Mouse (Mus musculus): ENCODE measurements around the gene Xcr1. TPM values are rescaled to one million over a fixed set of nuclear protein-coding genes. Genes with fewer than 3 reads are reported as not detected.

The Xcr1 gene
- polyA plus RNA-seq, 1 experiment from 2014 or later: 0.05 TPM

DNA sequence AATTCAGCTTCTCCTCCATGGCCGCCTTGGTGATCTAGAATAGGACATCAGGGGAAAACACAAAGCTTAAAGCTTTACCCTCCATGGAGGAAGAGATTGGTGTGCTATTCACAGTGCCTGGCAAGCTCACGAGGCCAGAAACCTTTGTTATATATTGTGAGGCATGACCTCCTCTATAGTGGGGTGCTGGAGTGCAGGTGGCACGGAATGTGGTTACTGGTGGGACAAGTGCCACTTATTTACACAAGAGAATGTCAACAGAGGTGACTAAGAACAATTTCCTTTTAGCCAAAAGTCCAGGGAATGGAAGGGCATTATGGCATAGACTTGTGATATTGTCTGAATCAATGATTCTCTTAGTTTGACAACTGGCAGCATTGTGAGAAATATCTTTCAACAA lies 35.2 kb downstream of the Xcr1 start:
- no peaks in the 10 kb centered on the region; the same call in 1 of the 2 replicates for H3K4me1 ChIP-seq (replicated peaks; ENCODE audit: control insufficient read depth, insufficient read depth, low read length)
- peaks cover 40% of the 10 kb centered on the region for H3K36me3 ChIP-seq (ENCODE audit: control insufficient read depth, insufficient read depth, low read length)
- WGBS: 60% methylated on average over 3 of the region's 3 CpGs
- H3K4me3 ChIP-seq (ENCODE audit: low read length): no peak overlapping the region
- H3K4me2 ChIP-seq (ENCODE audit: low read depth, low read length): no peak overlapping the region
- no peak overlapping the region for H3K9ac ChIP-seq (ENCODE audit: low read length)
- no peaks in the 10 kb centered on the region for H3K27me3 ChIP-seq (ENCODE audit: control insufficient read depth, insufficient read depth, low read depth, low read length)
- H3K9me3 ChIP-seq (ENCODE audit: control insufficient read depth, low read length): no peaks in the 10 kb centered on the region
- ATAC-seq (ENCODE audit: low read depth): peak; percentile 80
- H3K27ac ChIP-seq (ENCODE audit: low read length): peak overlapping the region; percentile 42; the same call in 1 of the 2 replicates

GRCm38 (mm10) chr9:123818601-123819000 lies 43.2 kb downstream of the Xcr1 start:
- peaks cover 22% of the 10 kb centered on the region; the same call in 1 of the 2 replicates for H3K36me3 ChIP-seq (ENCODE audit: control insufficient read depth, insufficient read depth, low read length)
- no peak overlapping the region for H3K27ac ChIP-seq (ENCODE audit: low read length)
- no peak for ATAC-seq (ENCODE audit: low read depth)
- H3K27me3 ChIP-seq (ENCODE audit: control insufficient read depth, insufficient read depth, low read depth, low read length): no peaks in the 10 kb centered on the region
- H3K4me3 ChIP-seq (ENCODE audit: low read length): no peak overlapping the region
- WGBS: 83% methylated on average over 2 of the region's 2 CpGs
- H3K9me3 ChIP-seq (ENCODE audit: control insufficient read depth, low read length): no peaks in the 10 kb centered on the region
- H3K4me2 ChIP-seq (ENCODE audit: low read depth, low read length): no peak overlapping the region
- H3K4me1 ChIP-seq (replicated peaks; ENCODE audit: control insufficient read depth, insufficient read depth, low read length): no peaks in the 10 kb centered on the region
- H3K9ac ChIP-seq (ENCODE audit: low read length): no peak overlapping the region

- Histone ChIP-seq H3K27me3 (ENCODE audit: control insufficient read depth, insufficient read depth, low read depth, low read length) (no peaks in the 10 kb centered on the region), H3K9ac (ENCODE audit: low read length) (no peak overlapping the region), H3K36me3 (ENCODE audit: control insufficient read depth, insufficient read depth, low read length) (peaks cover 14% of the 10 kb centered on the region), H3K4me3 (ENCODE audit: low read length) (no peak overlapping the region), H3K4me2 (ENCODE audit: low read depth, low read length) (no peak overlapping the region), H3K27ac (ENCODE audit: low read length) (no peak overlapping the region), H3K4me1 (replicated peaks; ENCODE audit: control insufficient read depth, insufficient read depth, low read length) (no peaks in the 10 kb centered on the region), H3K9me3 (ENCODE audit: control insufficient read depth, low read length) (no peaks in the 10 kb centered on the region)
- 59% methylated on average over 1 of the region's 1 CpGs for WGBS
- no peak for ATAC-seq (ENCODE audit: low read depth)
Observed at GRCm38 (mm10) chr9:123815996-123816395, 45.8 kb downstream of the Xcr1 start.

DNA sequence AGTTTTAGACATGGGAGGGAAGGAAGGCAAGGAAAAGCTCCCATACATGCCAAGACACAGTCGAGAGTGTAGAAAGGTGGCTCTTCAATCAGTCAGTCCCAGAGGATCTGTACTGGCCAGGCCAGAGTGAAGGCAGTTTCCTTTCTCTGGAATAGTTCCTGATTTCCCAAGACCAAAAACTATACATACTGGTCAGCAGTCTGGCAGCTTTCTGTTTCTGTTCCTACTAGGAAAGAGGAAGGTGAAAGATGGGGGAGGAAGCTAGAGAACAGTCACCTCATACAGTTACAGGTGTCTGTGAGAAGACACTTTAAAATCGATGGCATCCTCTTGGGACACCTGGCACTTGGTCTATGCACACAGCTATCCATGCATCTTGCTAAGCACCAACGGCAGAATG lies 46.4 kb downstream of the Xcr1 start:
- H3K27me3 ChIP-seq (ENCODE audit: control insufficient read depth, insufficient read depth, low read depth, low read length): no peaks in the 10 kb centered on the region
- no peak overlapping the region for H3K9ac ChIP-seq (ENCODE audit: low read length)
- H3K4me3 ChIP-seq (ENCODE audit: low read length): no peak overlapping the region
- no peaks in the 10 kb centered on the region for H3K4me1 ChIP-seq (replicated peaks; ENCODE audit: control insufficient read depth, insufficient read depth, low read length)
- peaks cover 14% of the 10 kb centered on the region for H3K36me3 ChIP-seq (ENCODE audit: control insufficient read depth, insufficient read depth, low read length)
- ATAC-seq (ENCODE audit: low read depth): no peak
- WGBS: 90% methylated on average over 3 of the region's 3 CpGs
- no peak overlapping the region for H3K27ac ChIP-seq (ENCODE audit: low read length)
- no peaks in the 10 kb centered on the region for H3K9me3 ChIP-seq (ENCODE audit: control insufficient read depth, low read length)
- no peak overlapping the region for H3K4me2 ChIP-seq (ENCODE audit: low read depth, low read length)

GRCm38 (mm10) chr9:123814821-123815220 lies 47.0 kb downstream of the Xcr1 start:
- Histone ChIP-seq H3K27ac (ENCODE audit: low read length) (no peak overlapping the region), H3K4me1 (replicated peaks; ENCODE audit: control insufficient read depth, insufficient read depth, low read length) (no peaks in the 10 kb centered on the region), H3K27me3 (ENCODE audit: control insufficient read depth, insufficient read depth, low read depth, low read length) (no peaks in the 10 kb centered on the region), H3K4me2 (ENCODE audit: low read depth, low read length) (no peak overlapping the region), H3K9ac (ENCODE audit: low read length) (no peak overlapping the region), H3K36me3 (ENCODE audit: control insufficient read depth, insufficient read depth, low read length) (peaks cover 14% of the 10 kb centered on the region), H3K4me3 (ENCODE audit: low read length) (no peak overlapping the region), H3K9me3 (ENCODE audit: control insufficient read depth, low read length) (no peaks in the 10 kb centered on the region)
- WGBS: 69% methylated on average over 4 of the region's 4 CpGs
- ATAC-seq (ENCODE audit: low read depth): no peak

DNA sequence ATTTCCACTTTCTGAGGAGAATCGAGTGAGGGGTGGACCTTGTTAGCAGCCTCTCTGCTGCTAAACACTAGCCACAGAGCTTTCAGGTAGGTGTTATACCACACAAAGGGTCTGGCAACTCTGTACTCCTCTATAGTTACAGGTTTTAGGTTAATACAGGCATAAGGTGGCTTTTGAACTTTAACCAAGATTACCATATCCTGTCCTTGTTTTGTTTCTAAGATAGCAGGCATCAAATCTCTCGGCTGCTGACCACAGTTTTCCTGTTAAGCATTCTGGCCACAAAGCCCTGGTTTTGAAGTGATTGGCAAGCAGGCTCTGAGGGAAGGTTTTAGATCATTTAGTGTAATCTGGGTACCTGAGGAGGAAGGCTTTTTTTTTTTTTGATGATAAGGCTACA lies 47.5 kb downstream of the Xcr1 start:
- H3K27me3 ChIP-seq (ENCODE audit: control insufficient read depth, insufficient read depth, low read depth, low read length): no peaks in the 10 kb centered on the region
- H3K4me3 ChIP-seq (ENCODE audit: low read length): no peak overlapping the region
- H3K36me3 ChIP-seq (ENCODE audit: control insufficient read depth, insufficient read depth, low read length): peaks cover 14% of the 10 kb centered on the region
- H3K9ac ChIP-seq (ENCODE audit: low read length): no peak overlapping the region
- H3K9me3 ChIP-seq (ENCODE audit: control insufficient read depth, low read length): no peaks in the 10 kb centered on the region
- no peak overlapping the region for H3K27ac ChIP-seq (ENCODE audit: low read length)
- H3K4me2 ChIP-seq (ENCODE audit: low read depth, low read length): no peak overlapping the region
- H3K4me1 ChIP-seq (replicated peaks; ENCODE audit: control insufficient read depth, insufficient read depth, low read length): no peaks in the 10 kb centered on the region
- 78% methylated on average over 2 of the region's 2 CpGs for WGBS
- no peak for ATAC-seq (ENCODE audit: low read depth)

DNA sequence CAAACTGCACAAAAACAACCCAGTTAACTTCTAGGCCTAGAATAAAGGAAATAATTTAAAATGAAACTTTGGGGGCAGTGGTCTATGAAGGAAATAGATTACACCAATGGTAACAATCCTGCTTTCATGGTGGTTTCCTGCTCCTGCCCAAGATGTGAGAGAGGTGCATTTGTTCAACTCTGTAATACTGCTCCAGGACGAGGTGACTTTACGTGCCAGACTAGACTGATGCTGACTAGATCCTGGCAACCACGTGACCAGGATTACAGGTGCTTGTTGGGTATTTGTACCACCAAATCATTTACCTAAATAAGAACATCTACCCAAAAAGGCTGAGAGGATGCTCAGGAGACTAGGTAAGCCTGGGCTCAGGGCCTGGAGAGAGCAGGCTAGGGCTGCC lies 50.0 kb downstream of the Xcr1 start:
- Histone ChIP-seq H3K27me3 (ENCODE audit: control insufficient read depth, insufficient read depth, low read depth, low read length) (no peaks in the 10 kb centered on the region), H3K4me1 (replicated peaks; ENCODE audit: control insufficient read depth, insufficient read depth, low read length) (no peaks in the 10 kb centered on the region), H3K36me3 (ENCODE audit: control insufficient read depth, insufficient read depth, low read length) (peaks cover 10% of the 10 kb centered on the region), H3K4me2 (ENCODE audit: low read depth, low read length) (no peak overlapping the region), H3K27ac (ENCODE audit: low read length) (no peak overlapping the region), H3K4me3 (ENCODE audit: low read length) (no peak overlapping the region), H3K9me3 (ENCODE audit: control insufficient read depth, low read length) (no peaks in the 10 kb centered on the region), H3K9ac (ENCODE audit: low read length) (no peak overlapping the region)
- WGBS: 87% methylated on average over 3 of the region's 3 CpGs
- no peak for ATAC-seq (ENCODE audit: low read depth)

GRCm38 (mm10) chr9:123808583-123808982 lies 53.2 kb downstream of the Xcr1 start:
- H3K9ac ChIP-seq (ENCODE audit: low read length): no peak overlapping the region
- WGBS: 42% methylated on average over 7 of the region's 7 CpGs
- no peaks in the 10 kb centered on the region for H3K4me1 ChIP-seq (replicated peaks; ENCODE audit: control insufficient read depth, insufficient read depth, low read length)
- H3K4me3 ChIP-seq (ENCODE audit: low read length): no peak overlapping the region
- H3K27ac ChIP-seq (ENCODE audit: low read length): no peak overlapping the region
- H3K36me3 ChIP-seq (ENCODE audit: control insufficient read depth, insufficient read depth, low read length): peaks cover 4% of the 10 kb centered on the region
- H3K27me3 ChIP-seq (ENCODE audit: control insufficient read depth, insufficient read depth, low read depth, low read length): no peaks in the 10 kb centered on the region
- no peaks in the 10 kb centered on the region for H3K9me3 ChIP-seq (ENCODE audit: control insufficient read depth, low read length)
- ATAC-seq (ENCODE audit: low read depth): no peak
- H3K4me2 ChIP-seq (ENCODE audit: low read depth, low read length): no peak overlapping the region

DNA sequence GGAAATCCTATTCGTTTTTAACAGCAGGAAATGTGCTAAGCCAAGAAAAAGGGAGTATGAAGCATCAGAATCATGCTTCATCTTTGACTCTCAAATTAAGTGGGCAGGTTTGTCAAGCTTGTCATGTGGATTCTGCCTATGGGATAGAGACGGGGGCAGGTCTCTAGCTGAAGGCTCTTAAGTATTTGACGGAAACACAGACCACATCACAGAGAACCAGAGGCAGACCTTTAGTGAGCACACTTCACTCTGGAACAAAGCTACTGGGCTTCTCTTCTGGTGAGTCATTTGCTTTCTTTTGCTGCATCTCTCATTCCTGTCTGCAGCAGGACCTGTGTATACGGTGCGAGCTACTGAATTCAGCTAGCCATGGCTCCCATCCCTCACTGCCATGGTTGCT lies 55.6 kb downstream of the Xcr1 start, which contains the start of gene Cxcr6:
Gene Cxcr6 (plus strand): TSS at position 209 of the 400 bp plus-strand sequence.
- no peak for ATAC-seq (ENCODE audit: low read depth)
- H3K9ac ChIP-seq (ENCODE audit: low read length): no peak within 1 kb of the TSS
- no peaks in the 10 kb centered on the region for H3K4me1 ChIP-seq (replicated peaks; ENCODE audit: control insufficient read depth, insufficient read depth, low read length)
- no peaks in the 10 kb centered on the region for H3K9me3 ChIP-seq (ENCODE audit: control insufficient read depth, low read length)
- H3K27ac ChIP-seq (ENCODE audit: low read length): no peak within 1 kb of the TSS
- no peak within 1 kb of the TSS for H3K4me3 ChIP-seq (ENCODE audit: low read length)
- no peaks in the 10 kb centered on the region for H3K27me3 ChIP-seq (ENCODE audit: control insufficient read depth, insufficient read depth, low read depth, low read length)
- H3K36me3 ChIP-seq (ENCODE audit: control insufficient read depth, insufficient read depth, low read length): no peaks in the 10 kb centered on the region
- 88% methylated on average over 5 of the region's 5 CpGs for WGBS
- H3K4me2 ChIP-seq (ENCODE audit: low read depth, low read length): no peak within 1 kb of the TSS

- 83% methylated on average over 2 of the region's 2 CpGs for WGBS
Observed at GRCm38 (mm10) chr9:123805241-123805640, 56.6 kb downstream of the Xcr1 start.

More at GRCm38 (mm10) chr9:123805241-123805640, 56.6 kb downstream of the Xcr1 start:
- Histone ChIP-seq H3K27ac (ENCODE audit: low read length) (no peak overlapping the region), H3K36me3 (ENCODE audit: control insufficient read depth, insufficient read depth, low read length) (peaks cover 8% of the 10 kb centered on the region), H3K9me3 (ENCODE audit: control insufficient read depth, low read length) (no peaks in the 10 kb centered on the region), H3K4me1 (replicated peaks; ENCODE audit: control insufficient read depth, insufficient read depth, low read length) (no peaks in the 10 kb centered on the region), H3K27me3 (ENCODE audit: control insufficient read depth, insufficient read depth, low read depth, low read length) (no peaks in the 10 kb centered on the region), H3K4me2 (ENCODE audit: low read depth, low read length) (no peak overlapping the region), H3K4me3 (ENCODE audit: low read length) (no peak overlapping the region), H3K9ac (ENCODE audit: low read length) (no peak overlapping the region)
- ATAC-seq (ENCODE audit: low read depth): no peak
